In genomic region chr6:71348006-71348405, GRCm38 (mm10) we compare ENCODE assay signal across 1 mouse cellular context.
TF ChIP-seq lines count a peak whose summit lies in the region.

No protein-coding gene starts in this region.

TF ChIP-seq in ES-E14, 5 proteins besides CTCF, POLR2A, EP300 and RAD21 (continued from another document):
- no peak for TF ChIP-seq HCFC1 (IDR thresholded peaks at IDR 0.05; ENCODE audit: borderline replicate concordance, insufficient read depth, low read length)
TF ChIP-seq in ES-E14: peak in this region for 1.
